Mouse (Mus musculus): ENCODE measurements at regions not wholly inside any gene's neighbourhood (a gene's known extent, or its start where the extent isn't known, plus 50 kb on each side); places are given as distances from the start of the nearest gene placed in this dataset.

DNA sequence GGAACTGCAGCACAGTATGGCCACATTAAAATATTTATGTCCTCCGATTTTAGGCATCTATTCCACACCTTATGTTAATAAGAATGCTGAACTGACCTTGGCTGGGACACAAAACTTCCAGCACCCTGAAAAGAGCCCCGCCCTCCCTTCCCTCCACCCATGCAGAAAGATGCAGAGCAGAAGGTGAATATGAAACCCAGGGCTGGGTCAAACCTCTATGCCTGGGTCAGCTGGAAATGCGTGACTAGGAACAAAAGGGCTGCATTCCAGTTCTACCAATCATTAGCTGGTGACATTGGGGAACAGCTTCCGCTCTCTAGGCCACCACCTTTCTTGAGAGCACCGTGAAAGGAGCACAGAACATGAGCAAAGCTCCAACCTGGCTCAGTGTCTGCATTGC is 114.9 kb upstream of the Slc24a5 start:
- H3K4me2 ChIP-seq: no peak overlapping the region
- H3K4me3 ChIP-seq (replicated peaks): no peak overlapping the region
- H3K4me1 ChIP-seq (replicated peaks): no peaks in the 10 kb centered on the region
- H3K9me3 ChIP-seq (replicated peaks): no peaks in the 10 kb centered on the region
- no peak for ATAC-seq (ENCODE audit: insufficient read depth)
- no peaks in the 10 kb centered on the region for H3K36me3 ChIP-seq (replicated peaks)
- 46% methylated on average over 5 of the region's 5 CpGs for WGBS (ENCODE audit: insufficient replicate concordance)
- H3K27me3 ChIP-seq: no peaks in the 10 kb centered on the region
- no peak overlapping the region for H3K27ac ChIP-seq (replicated peaks)
- no peak overlapping the region for H3K9ac ChIP-seq

DNA sequence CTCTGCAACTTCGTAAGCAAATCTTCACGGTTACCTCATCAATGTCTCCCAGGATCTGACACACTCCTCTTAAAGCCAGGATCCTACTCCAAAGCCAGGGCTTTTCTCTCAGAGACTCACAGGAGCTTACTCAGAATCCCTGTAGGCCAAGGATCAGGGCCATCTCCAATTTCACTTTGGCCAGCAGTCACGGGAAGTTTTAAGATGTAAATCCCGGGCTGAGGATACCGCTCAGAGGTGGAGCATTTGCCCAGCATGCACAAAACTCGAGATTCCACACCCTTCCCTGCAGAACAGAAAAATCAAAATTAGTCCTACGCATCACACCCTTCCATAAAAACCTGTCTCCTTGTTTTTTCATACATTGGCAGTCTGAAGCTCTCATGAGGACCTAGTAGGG is 112.1 kb upstream of the Slc24a5 start:
- ATAC-seq (ENCODE audit: insufficient read depth): no peak
- H3K4me2 ChIP-seq: no peak overlapping the region
- no peaks in the 10 kb centered on the region for H3K27me3 ChIP-seq
- H3K4me1 ChIP-seq (replicated peaks): no peaks in the 10 kb centered on the region
- H3K36me3 ChIP-seq (replicated peaks): no peaks in the 10 kb centered on the region
- WGBS (ENCODE audit: insufficient replicate concordance): 50% methylated on average over 7 of the region's 7 CpGs
- H3K4me3 ChIP-seq (replicated peaks): no peak overlapping the region
- no peaks in the 10 kb centered on the region for H3K9me3 ChIP-seq (replicated peaks)
- H3K27ac ChIP-seq (replicated peaks): no peak overlapping the region
- H3K9ac ChIP-seq: no peak overlapping the region

DNA sequence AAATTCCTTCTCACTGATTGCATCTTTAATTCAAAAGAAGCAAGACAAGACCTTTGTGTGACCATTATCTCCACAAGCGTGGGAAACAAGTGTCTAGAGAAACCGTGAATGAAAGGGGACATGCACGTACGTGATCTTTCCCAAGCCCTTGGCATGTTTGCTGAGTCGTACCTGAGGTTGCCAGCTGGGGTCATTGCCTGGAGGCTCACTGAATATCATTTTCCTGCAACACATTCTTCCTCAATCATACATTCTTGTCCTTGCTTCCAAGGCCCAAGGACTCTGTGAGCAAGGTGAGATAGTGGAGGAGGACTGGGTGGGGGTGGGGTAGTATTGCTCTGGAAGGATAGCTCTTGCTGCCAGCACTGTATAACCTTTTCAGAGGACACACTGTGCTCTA is 108.5 kb upstream of the Slc24a5 start:
- WGBS (ENCODE audit: insufficient replicate concordance): 50% methylated on average over 5 of the region's 5 CpGs
- H3K4me3 ChIP-seq (replicated peaks): no peak overlapping the region
- no peak overlapping the region for H3K4me2 ChIP-seq
- no peak overlapping the region for H3K9ac ChIP-seq
- no peak overlapping the region for H3K27ac ChIP-seq (replicated peaks)
- no peaks in the 10 kb centered on the region for H3K4me1 ChIP-seq (replicated peaks)
- H3K9me3 ChIP-seq (replicated peaks): no peaks in the 10 kb centered on the region
- no peaks in the 10 kb centered on the region for H3K36me3 ChIP-seq (replicated peaks)
- no peak for ATAC-seq (ENCODE audit: insufficient read depth)
- no peaks in the 10 kb centered on the region for H3K27me3 ChIP-seq

DNA sequence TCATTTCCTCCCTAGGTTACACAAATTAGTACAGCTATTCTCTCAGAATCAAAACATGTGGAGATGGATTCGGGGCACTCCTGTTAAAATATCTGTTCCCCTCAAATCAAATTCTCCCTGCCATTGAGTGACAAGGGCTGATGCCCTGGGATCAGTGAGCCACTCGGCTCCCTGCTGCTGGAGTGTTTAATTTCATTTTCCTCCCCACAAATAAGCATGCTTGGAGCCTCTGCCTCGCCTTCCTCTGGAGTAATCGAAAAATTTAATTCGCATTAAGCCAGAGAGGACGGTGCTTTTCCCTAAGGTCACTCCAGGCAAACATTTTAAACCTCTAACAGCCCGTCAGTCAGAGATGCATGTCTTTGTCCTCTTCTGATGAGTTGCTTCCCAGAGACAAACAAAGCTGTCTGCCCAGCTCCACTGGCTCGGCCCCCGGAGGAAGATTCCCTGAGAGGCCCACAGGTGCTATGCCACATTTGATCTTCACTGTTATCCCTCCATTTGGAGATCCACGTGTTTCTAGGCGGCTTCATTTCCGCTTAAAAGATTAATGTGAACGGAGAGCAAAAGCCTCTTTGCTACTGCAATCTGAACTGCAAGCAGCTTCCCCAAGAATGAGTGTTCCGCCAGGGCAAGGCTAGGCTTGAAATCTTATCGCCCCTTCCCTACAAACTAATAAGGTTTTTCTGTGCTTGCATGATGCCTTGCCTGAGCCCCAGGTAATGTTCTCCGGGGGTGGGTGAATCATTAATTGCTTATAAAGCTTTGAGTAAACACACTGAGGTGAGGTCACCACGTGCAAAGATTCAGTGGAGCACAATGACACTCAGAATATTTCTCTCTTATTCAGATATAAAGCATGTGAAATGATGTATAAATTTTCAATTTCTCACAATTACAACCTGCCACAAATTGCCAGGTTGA is 95.8 kb upstream of the Slc24a5 start:
- H3K4me1 ChIP-seq (replicated peaks): no peaks in the 10 kb centered on the region
- no peak overlapping the region for H3K27ac ChIP-seq (replicated peaks)
- no peak overlapping the region for H3K4me3 ChIP-seq (replicated peaks)
- no peak overlapping the region for H3K9ac ChIP-seq
- H3K4me2 ChIP-seq: no peak overlapping the region
- 55% methylated on average over 17 of the region's 17 CpGs for WGBS (ENCODE audit: insufficient replicate concordance)
- no peaks in the 10 kb centered on the region for H3K36me3 ChIP-seq (replicated peaks)
- H3K9me3 ChIP-seq (replicated peaks): no peaks in the 10 kb centered on the region
- ATAC-seq (ENCODE audit: insufficient read depth): no peak
- no peaks in the 10 kb centered on the region for H3K27me3 ChIP-seq

DNA sequence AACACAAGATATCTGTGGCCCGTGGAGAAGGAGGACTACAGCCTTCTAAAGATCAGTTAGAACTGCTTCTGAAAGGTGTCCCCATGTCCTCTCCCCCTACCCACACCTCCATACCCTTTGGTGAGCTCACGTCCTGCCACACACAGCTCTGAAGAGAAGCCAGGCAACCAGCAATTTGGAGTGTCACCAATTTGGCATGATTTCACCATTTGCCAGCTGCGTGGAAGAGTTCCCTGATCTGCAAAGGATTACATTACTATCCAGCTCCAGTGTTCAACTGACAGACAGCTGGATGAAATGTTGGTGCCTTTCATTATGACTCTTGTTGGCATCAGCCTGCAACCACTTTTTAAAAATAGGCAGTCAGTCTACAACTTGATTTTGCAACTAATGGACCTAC is 92.8 kb upstream of the Slc24a5 start:
- no peak overlapping the region for H3K27ac ChIP-seq (replicated peaks)
- H3K4me1 ChIP-seq (replicated peaks): no peaks in the 10 kb centered on the region
- no peak for ATAC-seq (ENCODE audit: insufficient read depth)
- no peak overlapping the region for H3K4me2 ChIP-seq
- no peaks in the 10 kb centered on the region for H3K27me3 ChIP-seq
- no peaks in the 10 kb centered on the region for H3K36me3 ChIP-seq (replicated peaks)
- H3K9me3 ChIP-seq (replicated peaks): no peaks in the 10 kb centered on the region
- H3K9ac ChIP-seq: no peak overlapping the region
- no peak overlapping the region for H3K4me3 ChIP-seq (replicated peaks)
- WGBS (ENCODE audit: insufficient replicate concordance): 44% methylated on average over 3 of the region's 3 CpGs

DNA sequence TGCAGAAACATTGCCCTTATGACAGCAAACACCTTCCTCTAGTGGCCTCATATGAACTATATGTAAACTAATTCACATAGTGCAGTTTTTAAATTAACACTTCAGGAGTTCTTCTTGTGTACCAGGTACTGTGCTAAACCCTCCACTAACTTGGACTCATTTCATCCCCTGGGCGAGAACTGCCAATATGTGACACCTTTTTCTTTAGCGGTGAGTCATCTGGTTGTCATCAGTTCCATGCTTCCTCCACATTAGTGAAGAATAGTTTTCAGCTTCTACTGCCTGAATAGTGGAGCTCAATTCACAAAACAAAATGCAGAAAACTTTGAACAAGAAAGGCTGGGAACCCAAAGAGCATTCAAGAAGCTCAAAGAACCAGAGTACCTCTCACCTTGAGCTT is 76.9 kb upstream of the Slc24a5 start:
- H3K9me3 ChIP-seq (replicated peaks): no peaks in the 10 kb centered on the region
- H3K4me2 ChIP-seq: no peak overlapping the region
- no peak for ATAC-seq (ENCODE audit: insufficient read depth)
- 78% methylated on average over 2 of the region's 2 CpGs for WGBS (ENCODE audit: insufficient replicate concordance)
- H3K36me3 ChIP-seq (replicated peaks): no peaks in the 10 kb centered on the region
- no peak overlapping the region for H3K27ac ChIP-seq (replicated peaks)
- no peak overlapping the region for H3K9ac ChIP-seq
- H3K27me3 ChIP-seq: no peaks in the 10 kb centered on the region
- H3K4me1 ChIP-seq (replicated peaks): no peaks in the 10 kb centered on the region
- no peak overlapping the region for H3K4me3 ChIP-seq (replicated peaks)

DNA sequence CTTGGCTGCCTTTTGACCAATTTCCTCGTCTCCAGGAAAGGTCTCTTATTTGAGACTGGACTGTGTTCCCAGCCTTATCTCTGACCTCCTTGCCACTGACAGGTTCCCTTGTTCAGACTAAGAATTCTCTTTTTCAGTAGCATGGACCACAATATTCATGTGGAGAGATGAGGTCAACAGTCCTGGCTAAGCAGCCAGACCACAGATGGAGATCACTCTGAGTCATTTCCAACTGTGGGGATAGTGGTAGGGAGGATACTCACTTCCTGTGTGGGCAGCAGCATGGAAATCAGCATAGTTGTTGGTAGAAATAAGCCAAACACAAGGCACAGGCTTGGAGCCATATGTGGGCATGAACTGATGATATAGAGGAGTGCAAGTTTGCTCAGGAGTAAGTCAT is 52.9 kb upstream of the Slc24a5 start:
- no peaks in the 10 kb centered on the region for H3K9me3 ChIP-seq (replicated peaks)
- no peak for ATAC-seq (ENCODE audit: insufficient read depth)
- no peaks in the 10 kb centered on the region for H3K27me3 ChIP-seq
- H3K9ac ChIP-seq: no peak overlapping the region
- no peak overlapping the region for H3K27ac ChIP-seq (replicated peaks)
- H3K4me1 ChIP-seq (replicated peaks): no peaks in the 10 kb centered on the region
- no peak overlapping the region for H3K4me2 ChIP-seq
- H3K36me3 ChIP-seq (replicated peaks): no peaks in the 10 kb centered on the region
- whole genome bisulfite sequencing (ENCODE audit: insufficient replicate concordance): 29% methylated on average over 1 of the region's 1 CpGs
- H3K4me3 ChIP-seq (replicated peaks): no peak overlapping the region

- no peaks in the 10 kb centered on the region for H3K27me3 ChIP-seq
- H3K9me3 ChIP-seq (replicated peaks): no peaks in the 10 kb centered on the region
- no peak overlapping the region for H3K4me2 ChIP-seq
- 61% methylated on average over 1 of the region's 1 CpGs for WGBS (ENCODE audit: insufficient replicate concordance)
- no peak overlapping the region for H3K4me3 ChIP-seq (replicated peaks)
- no peaks in the 10 kb centered on the region for H3K36me3 ChIP-seq (replicated peaks)
- no peaks in the 10 kb centered on the region for H3K4me1 ChIP-seq (replicated peaks)
- H3K27ac ChIP-seq (replicated peaks): no peak overlapping the region
- H3K9ac ChIP-seq: no peak overlapping the region
- no peak for ATAC-seq (ENCODE audit: insufficient read depth)
Observed at GRCm38 (mm10) chr2:125016946-125017345, 51.0 kb upstream of the Slc24a5 start.

Measured in liver, embryonic 15.5 days (tissue).